Mouse (Mus musculus) C2C12 (cell line): ENCODE measurements around the gene Cep63. TPM values are rescaled to one million over a fixed set of nuclear protein-coding genes. Genes with fewer than 3 reads are reported as not detected.

Source experiments
- H3K27me3 ChIP-seq: one replicate; pipeline ENCODE4 v1.6.1; 2011; ENCODE audit not compliant: control insufficient read depth, insufficient read depth, insufficient read length
- H3K36me3 ChIP-seq: one replicate; pipeline ENCODE4 v1.6.1; 2011; ENCODE audit not compliant: control insufficient read depth, insufficient read depth
- H3K4me3 ChIP-seq: one replicate; pipeline ENCODE4 v1.5.1; 2011; ENCODE audit warnings: mild to moderate bottlenecking, control low read depth; ENCODE audit not compliant: poor library complexity, insufficient read depth, severe bottlenecking
- H3K79me2 ChIP-seq: one replicate; pipeline ENCODE4 v1.6.1; 2011; ENCODE audit not compliant: control insufficient read depth, insufficient read depth
- H3K79me3 ChIP-seq: one replicate; pipeline ENCODE4 v1.6.1; 2011; ENCODE audit warnings: low read depth, control low read depth
- H3ac ChIP-seq: one replicate; pipeline ENCODE3; 2011; ENCODE audit warnings: low read depth; ENCODE audit not compliant: control insufficient read depth, insufficient read length
- CEBPB ChIP-seq: IDR thresholded peaks from one replicate; pipeline ENCODE4 v1.6.1; 2011; ENCODE audit warnings: low read depth, mild to moderate bottlenecking, control low read depth, moderate library complexity
- CTCF ChIP-seq: IDR thresholded peaks from one replicate; pipeline ENCODE4 v1.5.1; 2011; ENCODE audit not compliant: control insufficient read depth, insufficient read depth, insufficient read length
- FOSL1 ChIP-seq: IDR thresholded peaks from one replicate; pipeline ENCODE4 v1.8.0; 2011; ENCODE audit warnings: mild to moderate bottlenecking, low read length; ENCODE audit not compliant: poor library complexity, insufficient read depth, severe bottlenecking
- MAX ChIP-seq: IDR thresholded peaks from one replicate; pipeline ENCODE4 v1.6.1; 2011; ENCODE audit warnings: mild to moderate bottlenecking, control low read depth
- MYOD1 ChIP-seq: IDR thresholded peaks from one replicate; pipeline ENCODE4 v1.6.1; 2011; ENCODE audit warnings: low read depth; ENCODE audit not compliant: control insufficient read depth, insufficient read length
- MYOG ChIP-seq: IDR thresholded peaks from one replicate; pipeline ENCODE4 v1.6.1; 2011; ENCODE audit not compliant: control insufficient read depth, insufficient read length; ENCODE audit errors: extremely low read depth
- USF1 ChIP-seq: IDR thresholded peaks from one replicate; pipeline ENCODE4 v1.6.1; 2011; ENCODE audit warnings: low read depth, mild to moderate bottlenecking, control low read depth, moderate library complexity
- polyA plus RNA-seq: library from polyadenylated mRNA; unstranded; fragments of >200 nt; fragmentation: generic; extraction: Trizol; gene quantifications from one replicate; pipeline ENCODE4 v1.2.1, GENCODE M21; 2012; ENCODE audit warnings: missing spikeins

Gene Cep63
- polyA plus RNA-seq, 1 experiment = 9.4 TPM

DNA sequence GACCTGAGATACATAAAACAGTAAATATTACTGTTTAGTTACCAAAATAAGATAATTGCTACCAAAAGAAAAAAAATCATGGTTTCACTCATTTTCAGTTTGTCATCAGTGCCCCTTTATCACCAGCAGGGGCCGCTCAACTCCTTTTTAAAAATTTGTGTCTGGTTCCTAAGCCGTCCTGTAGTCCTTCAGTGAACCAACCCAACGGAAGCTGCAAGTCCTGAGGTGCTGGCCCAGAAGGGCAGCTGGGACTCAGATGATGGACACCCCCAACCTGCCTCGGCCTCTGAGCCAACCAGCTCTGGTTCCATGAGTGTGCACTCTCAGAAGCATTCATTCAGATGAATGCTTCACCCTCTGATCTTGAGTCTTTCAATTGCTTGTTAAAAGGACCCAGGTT lies 10.2 kb upstream of the Cep63 start:
- H3K27me3 ChIP-seq = no peaks in the 10 kb centered on the region
- no peak for TF ChIP-seq USF1
- TF ChIP-seq MYOD1 = no peak
- no peak for TF ChIP-seq MYOG
- TF ChIP-seq MAX = no peak
- TF ChIP-seq CTCF = no peak
- TF ChIP-seq FOSL1 = no peak
- TF ChIP-seq CEBPB = no peak
- no peaks in the 10 kb centered on the region for H3K36me3 ChIP-seq
- H3K79me3 ChIP-seq = no peaks in the 10 kb centered on the region
- no peaks in the 10 kb centered on the region for H3K79me2 ChIP-seq
- no peak overlapping the region for H3K4me3 ChIP-seq
- no peak overlapping the region for H3ac ChIP-seq

DNA sequence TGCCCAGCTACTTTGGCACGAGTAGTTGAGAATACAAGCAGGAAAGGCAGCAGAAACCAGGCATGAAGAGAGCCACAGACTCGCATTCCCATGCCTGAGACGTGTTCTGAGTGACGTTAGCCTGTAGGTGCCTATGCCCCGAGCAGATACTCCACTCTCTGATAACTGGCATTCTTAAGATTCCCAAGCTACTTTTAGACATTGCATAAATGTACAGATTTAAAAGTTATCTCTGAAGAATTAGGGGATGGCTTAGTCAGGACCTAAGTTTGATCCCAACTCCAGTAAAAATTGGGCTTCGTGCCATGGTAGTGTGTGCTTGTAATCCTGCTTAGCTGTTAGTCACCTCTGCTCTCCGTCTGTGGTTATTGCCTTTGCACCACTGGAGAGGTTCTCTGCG lies 8.1 kb upstream of the Cep63 start:
- Histone ChIP-seq H3K36me3 (no peaks in the 10 kb centered on the region), H3K79me2 (no peaks in the 10 kb centered on the region), H3K4me3 (no peak overlapping the region), H3ac (no peak overlapping the region), H3K27me3 (no peaks in the 10 kb centered on the region), H3K79me3 (no peaks in the 10 kb centered on the region)
- TF ChIP-seq CEBPB (no peak), MYOG (no peak), CTCF (no peak), FOSL1 (no peak), USF1 (no peak), MYOD1 (no peak), MAX (no peak)

DNA sequence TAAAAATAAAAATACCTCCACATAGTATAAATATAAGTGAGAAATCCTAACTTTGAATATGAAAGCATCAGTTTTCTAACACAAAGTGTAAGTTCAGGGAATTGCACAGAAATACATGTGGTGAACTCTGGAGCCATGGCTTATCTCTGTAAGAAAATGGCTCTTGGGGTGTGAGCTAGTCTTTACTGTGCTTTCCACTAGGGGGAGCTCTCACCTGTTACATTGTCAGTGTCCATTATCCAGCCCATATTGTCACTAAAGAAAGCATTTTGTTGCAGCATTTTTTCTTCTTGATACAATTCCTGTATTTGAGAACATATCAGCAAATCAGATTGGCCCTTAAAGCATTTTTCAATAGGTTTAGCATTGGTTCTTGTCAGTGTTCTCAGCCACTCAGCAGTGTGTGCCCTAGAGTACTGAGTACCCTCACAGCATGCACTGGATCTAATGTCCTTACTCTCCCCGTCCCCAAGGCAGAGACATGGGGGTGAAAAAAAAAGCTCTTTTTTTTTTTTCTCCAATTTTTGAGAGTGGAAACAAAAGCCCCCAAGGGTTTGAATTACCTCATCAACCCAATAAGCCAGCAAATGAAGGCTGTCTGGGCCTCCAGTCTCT lies 6.7 kb upstream of the Cep63 start:
- Histone ChIP-seq H3K4me3 (no peak overlapping the region), H3K36me3 (no peaks in the 10 kb centered on the region), H3K27me3 (no peaks in the 10 kb centered on the region), H3ac (no peak overlapping the region), H3K79me3 (no peaks in the 10 kb centered on the region), H3K79me2 (no peaks in the 10 kb centered on the region)
- TF ChIP-seq CTCF = peak; percentile 13
- TF ChIP-seq CEBPB = no peak

DNA sequence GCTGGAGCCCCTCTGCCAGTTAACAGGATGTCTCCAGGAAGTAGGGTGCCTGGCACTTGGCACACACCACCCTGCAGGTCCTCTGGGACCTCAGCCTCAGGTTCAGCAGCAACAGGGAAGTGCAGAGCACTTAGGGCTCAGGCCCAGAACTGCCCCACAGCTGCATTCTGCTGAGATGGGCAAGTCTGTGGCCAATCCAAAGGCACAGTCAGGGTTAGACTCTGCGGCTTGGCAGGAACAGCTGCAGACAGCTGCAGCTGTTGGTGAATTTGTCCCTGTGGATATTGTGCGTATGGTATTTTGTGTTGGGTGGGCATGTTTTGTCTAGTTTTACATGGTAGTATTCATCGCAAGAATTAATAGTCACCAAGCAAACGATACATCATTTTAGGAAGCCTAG lies 5.8 kb upstream of the Cep63 start:
- H3K27me3 ChIP-seq = no peaks in the 10 kb centered on the region
- H3K79me3 ChIP-seq = no peaks in the 10 kb centered on the region
- H3K79me2 ChIP-seq = no peaks in the 10 kb centered on the region
- H3ac ChIP-seq = no peak overlapping the region
- H3K4me3 ChIP-seq = no peak overlapping the region
- TF ChIP-seq MAX (peak; percentile 9), FOSL1 (no peak), MYOG (no peak), MYOD1 (peak; percentile 96), CEBPB (no peak), CTCF (no peak)
- no peaks in the 10 kb centered on the region for H3K36me3 ChIP-seq

DNA sequence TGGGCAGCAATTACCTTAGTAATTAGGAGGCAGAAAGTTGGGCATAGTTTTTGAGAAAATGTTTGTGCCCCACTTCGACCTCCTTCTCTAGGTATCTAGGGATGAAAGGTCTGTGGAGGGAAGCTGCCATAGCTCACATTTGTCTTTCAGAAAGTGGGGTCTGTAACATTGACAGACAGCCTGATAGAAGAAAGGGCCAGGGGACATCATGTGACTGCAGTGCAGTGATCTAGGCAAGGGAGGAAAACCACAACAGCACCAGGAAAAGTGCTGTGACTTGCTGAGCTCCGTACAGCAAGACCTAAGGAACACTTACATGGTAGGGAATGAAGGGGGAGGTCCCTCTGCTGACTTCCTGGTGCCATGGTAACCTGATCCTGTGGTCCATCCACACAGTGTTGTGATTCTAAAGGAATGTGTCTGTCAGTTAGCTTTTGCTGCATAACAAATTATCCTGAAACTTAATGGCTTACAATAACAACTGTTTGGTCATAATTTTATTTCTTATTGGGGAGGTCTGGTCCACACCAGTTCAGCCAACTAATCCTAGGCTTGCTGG lies 5.3 kb upstream of the Cep63 start:
- Histone ChIP-seq H3K79me3 (no peaks in the 10 kb centered on the region), H3ac (no peak overlapping the region), H3K27me3 (no peaks in the 10 kb centered on the region), H3K79me2 (no peaks in the 10 kb centered on the region), H3K36me3 (no peaks in the 10 kb centered on the region), H3K4me3 (no peak overlapping the region)
- TF ChIP-seq CEBPB = no peak
- peak; percentile 68 for TF ChIP-seq USF1

DNA sequence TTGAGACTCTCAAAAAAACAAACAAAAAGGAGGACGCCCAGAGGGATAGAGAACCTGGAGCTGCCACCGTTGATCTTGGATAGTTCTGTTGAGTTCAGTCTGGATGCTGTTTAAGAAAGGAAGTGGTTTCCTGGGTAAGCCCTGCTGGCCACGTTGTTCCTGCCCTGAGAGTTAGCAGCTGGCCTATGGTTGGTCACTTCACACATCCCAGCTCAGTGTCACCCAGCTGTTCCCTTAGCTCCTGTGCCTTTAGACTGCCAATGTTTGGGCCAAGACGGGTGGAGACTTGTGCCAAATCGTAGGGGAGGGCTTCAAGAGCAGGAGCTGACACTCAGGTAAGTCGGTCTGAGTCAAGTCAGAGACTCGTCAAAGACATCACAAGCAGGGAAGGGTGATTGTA lies 2.7 kb upstream of the Cep63 start:
- no peak for TF ChIP-seq CTCF
- no peak for TF ChIP-seq MYOG
- Histone ChIP-seq H3K4me3 (no peak overlapping the region), H3K27me3 (no peaks in the 10 kb centered on the region), H3K79me2 (peaks cover 17% of the 10 kb centered on the region), H3K36me3 (no peaks in the 10 kb centered on the region), H3ac (no peak overlapping the region), H3K79me3 (peaks cover 7% of the 10 kb centered on the region)
